Mouse (Mus musculus) lung, adult 2 months (tissue): Measurements from ENCODE around the gene Nos2.
"Not testable (repeated sequence)": the region's sequence is repeated elsewhere in the genome, so short reads cannot be mapped to it uniquely, and the experiment has no call there.

Experiments used
- CTCF ChIP-seq: fragments of 200-500 bp; IDR thresholded peaks from 2 replicates; pipeline ENCODE4 v1.5.1; 2011; ENCODE audit warnings: mild to moderate bottlenecking, low read length, control low read depth; ENCODE audit not compliant: insufficient read depth
- POLR2A ChIP-seq: fragments of 200-500 bp; IDR thresholded peaks from 2 replicates; pipeline ENCODE4 v1.6.1; 2011; ENCODE audit warnings: low read depth, mild to moderate bottlenecking, control low read depth, low read length, borderline replicate concordance; ENCODE audit errors: extremely low read depth

GRCm38 (mm10) chr11:78990875-78991543 lies 70.4 kb downstream of the Nos2 start:
- not testable (repeated sequence) for TF ChIP-seq CTCF, POLR2A
